ENCODE assay signal across 17 mouse cellular contexts in genomic region chr10:42131298-42131697, GRCm38 (mm10).
A peak's percentile ranks its signal among the peaks of the same experiment; 100 is the strongest.
DNase-seq lines count a peak whose midpoint lies in the region; ATAC-seq lines count a peak whose summit lies in the region.
"Had no signal": no experiment of that assay in that cellular context is flagged by ENCODE, and none has a peak within 500 bp of the region (broad histone marks: within the 10 kb centered on the region; RNA-seq: fewer than 3 reads in every experiment).

No protein-coding gene starts in this region.

- peak; percentile 34 for DNase-seq in embryo, embryonic 10 days (ENCODE audit: low spot score)
- no peak for DNase-seq in embryo, embryonic 9.5 days (ENCODE audit: extremely low spot score)
- DNase-seq in kidney, postnatal 14 days = no peak
- peak; percentile 52 for DNase-seq in embryonic facial prominence, embryonic 10.5 days (ENCODE audit: low spot score)
- DNase-seq in urinary bladder, postnatal 14 days (ENCODE audit: low spot score) = no peak
- DNase-seq: cerebellum, adult 11 months; forebrain, postnatal 0 days; heart, postnatal 10 days; layer of hippocampus, postnatal 36 days; lung, postnatal 14 days; right cerebral cortex, postnatal 14 days; thymus, postnatal 4 days had no signal

- H3K4me1 ChIP-seq in kidney, embryonic 14.5 days (ENCODE audit: control insufficient read depth, insufficient read depth, low read length) = no peaks in the 10 kb centered on the region
- H3K4me1 ChIP-seq in embryonic facial prominence, embryonic 10.5 days = peaks cover 17% of the 10 kb centered on the region
- H3K4me1 ChIP-seq: liver, embryonic 15.5 days; midbrain, embryonic 13.5 days had no signal

- no peaks in the 10 kb centered on the region for H3K36me3 ChIP-seq in kidney, embryonic 14.5 days (ENCODE audit: control insufficient read depth, insufficient read depth, low read length)
- H3K36me3 ChIP-seq in embryonic facial prominence, embryonic 10.5 days (replicated peaks) = no peaks in the 10 kb centered on the region
- H3K36me3 ChIP-seq: liver, embryonic 15.5 days; midbrain, embryonic 13.5 days had no signal

- H3K27me3 ChIP-seq in kidney, embryonic 14.5 days (ENCODE audit: control insufficient read depth, insufficient read depth, low read length) = no peaks in the 10 kb centered on the region
- H3K27me3 ChIP-seq in embryonic facial prominence, embryonic 10.5 days (replicated peaks; ENCODE audit: low read depth, poor library complexity, severe bottlenecking) = no peaks in the 10 kb centered on the region
- H3K27me3 ChIP-seq: liver, embryonic 15.5 days; midbrain, embryonic 13.5 days had no signal

- no peaks in the 10 kb centered on the region for H3K9me3 ChIP-seq in kidney, embryonic 14.5 days (ENCODE audit: control insufficient read depth, low read length)
- 0 out of 2 replicates have a peak, but pooled peaks cover 2% of the 10 kb centered on the region for H3K9me3 ChIP-seq in embryonic facial prominence, embryonic 10.5 days
- H3K9me3 ChIP-seq: liver, embryonic 15.5 days; midbrain, embryonic 13.5 days had no signal

- no peak overlapping the region for H3K4me2 ChIP-seq in kidney, embryonic 14.5 days (replicated peaks; ENCODE audit: low read depth, low read length)
- H3K4me2 ChIP-seq: liver, embryonic 15.5 days; midbrain, embryonic 13.5 days had no signal

- WGBS in kidney, embryonic 14.5 days = 26% methylated on average over 2 of the region's 2 CpGs
- 59% methylated on average over 2 of the region's 2 CpGs for WGBS in embryonic facial prominence, embryonic 10.5 days

- no peak overlapping the region for H3K9ac ChIP-seq in kidney, embryonic 14.5 days (ENCODE audit: low read depth, low read length)
- H3K9ac ChIP-seq: forebrain, postnatal 0 days; liver, embryonic 15.5 days; midbrain, embryonic 13.5 days had no signal

- peak; percentile 55 for ATAC-seq in kidney, embryonic 14.5 days (ENCODE audit: low FRiP score, low TSS enrichment)
- ATAC-seq in megakaryocyte, adult 5-6 weeks (ENCODE audit: poor library complexity, severe bottlenecking) = peak; percentile 73
- ATAC-seq in activated CD4-positive, CD25-positive, alpha-beta regulatory T cell, adult 4 months = no peak
- ATAC-seq: forebrain, postnatal 0 days; midbrain, embryonic 13.5 days had no signal

- H3K4me3 ChIP-seq in kidney, embryonic 14.5 days (ENCODE audit: low read length) = no peak overlapping the region
- H3K4me3 ChIP-seq in embryonic facial prominence, embryonic 10.5 days = no peak overlapping the region
- H3K4me3 ChIP-seq: liver, embryonic 15.5 days; midbrain, embryonic 13.5 days had no signal

- H3K27ac ChIP-seq in kidney, embryonic 14.5 days (ENCODE audit: low read depth, low read length) = no peak overlapping the region
- H3K27ac ChIP-seq in embryonic facial prominence, embryonic 10.5 days (replicated peaks) = no peak overlapping the region; the same call in 1 of the 2 replicates
- H3K27ac ChIP-seq: liver, embryonic 15.5 days; midbrain, embryonic 13.5 days had no signal

Comparison
In these comparisons a context has a peak if more than half of its experiments do, and no peak if none do; other contexts are left out.
1. DNase-seq: peak in embryo, embryonic 10 days (single experiment) and embryonic facial prominence, embryonic 10.5 days (single experiment); none in embryo, embryonic 9.5 days (single experiment), kidney, postnatal 14 days (single experiment) and urinary bladder, postnatal 14 days (single experiment).